Mouse (Mus musculus) cerebellum, postnatal 4 days (tissue): Measurements from ENCODE around the gene Ccn1.

Experiments used
- DNase-seq, 2 experiments: peaks; one replicate each; pipeline ENCODE4 v3.0.0; 2022; ENCODE audit warnings: low spot score in 2 of 2, mixed read lengths in 1 of 2

Gene Ccn1

DNA sequence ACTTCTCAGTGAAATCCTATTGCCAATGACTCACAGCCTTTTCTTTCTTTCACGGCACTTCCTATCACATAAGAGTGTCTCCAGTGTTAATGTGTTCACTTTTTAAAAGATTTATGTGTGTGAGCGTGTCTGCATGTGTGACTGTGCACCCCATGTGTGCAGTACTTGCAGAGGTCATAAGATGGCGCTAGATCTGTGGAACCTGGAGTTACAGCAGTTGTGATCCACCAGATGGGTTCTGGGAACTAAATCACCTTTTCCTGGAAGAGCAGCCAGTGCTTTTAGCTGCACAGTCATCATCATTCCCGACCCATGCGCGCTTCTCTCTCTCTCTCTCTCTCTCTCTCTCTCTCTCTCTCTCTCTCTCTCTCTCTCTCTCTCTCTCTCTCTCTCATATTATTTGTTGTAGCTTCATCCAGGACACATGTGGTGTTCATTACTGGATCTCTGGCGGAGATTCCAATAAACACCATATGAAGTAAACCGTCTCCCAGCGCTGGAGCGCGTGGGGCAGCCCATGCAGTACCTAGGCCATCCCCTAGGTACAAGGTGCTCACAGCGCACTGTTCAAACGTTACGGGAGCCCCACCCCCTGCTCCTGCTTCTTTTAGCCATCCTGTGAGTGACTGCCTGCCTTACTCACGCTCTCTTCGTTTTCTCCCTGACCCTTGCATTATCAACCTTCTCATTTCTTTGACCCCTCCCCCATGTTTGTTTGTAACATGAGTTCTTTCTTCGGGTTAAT is 30.0 kb downstream of the Ccn1 start:
- DNase-seq, result no peak

- no peak for DNase-seq
These were observed 31.5 kb downstream of the Ccn1 start for GRCm38 (mm10) chr3:145618299-145618698.

DNA sequence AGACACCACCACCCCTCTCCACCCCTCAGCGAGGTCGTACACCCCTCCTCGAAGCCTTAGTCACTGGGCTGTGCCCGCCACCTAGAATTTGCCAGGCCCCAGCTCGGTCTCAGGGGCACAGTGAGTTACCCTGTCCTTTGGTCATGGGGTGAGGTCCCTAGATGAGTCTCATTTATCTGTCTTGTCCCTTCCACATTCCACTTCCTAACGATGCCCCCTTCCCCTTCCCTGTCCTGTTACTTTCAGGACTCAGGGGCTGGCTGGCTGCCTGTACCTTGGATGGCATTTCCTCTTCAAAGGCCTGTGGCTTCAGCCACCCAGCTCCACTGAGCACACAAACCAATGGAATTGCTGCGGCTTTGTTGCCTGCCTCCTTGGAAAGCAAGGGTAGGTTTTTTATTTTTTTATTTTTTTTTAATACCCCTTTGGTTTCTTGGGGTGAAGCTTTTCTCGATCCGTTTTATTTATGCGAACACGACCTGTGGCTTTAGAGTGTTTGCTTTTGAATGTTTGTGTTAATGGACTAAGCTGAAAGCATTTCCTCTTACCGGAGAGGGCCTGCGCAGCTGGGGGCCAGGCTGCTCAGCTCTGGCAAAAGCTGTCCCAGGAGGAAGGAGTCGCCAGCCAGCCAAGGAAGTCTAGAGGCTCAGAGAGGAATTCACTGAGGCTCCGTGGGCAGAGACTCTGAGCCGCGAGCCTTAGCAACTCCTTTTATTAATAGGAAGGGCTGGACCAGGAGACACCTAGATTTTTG is 35.2 kb downstream of the Ccn1 start:
- DNase-seq, result peak in 1 of 2 experiments; percentile 13

DNA sequence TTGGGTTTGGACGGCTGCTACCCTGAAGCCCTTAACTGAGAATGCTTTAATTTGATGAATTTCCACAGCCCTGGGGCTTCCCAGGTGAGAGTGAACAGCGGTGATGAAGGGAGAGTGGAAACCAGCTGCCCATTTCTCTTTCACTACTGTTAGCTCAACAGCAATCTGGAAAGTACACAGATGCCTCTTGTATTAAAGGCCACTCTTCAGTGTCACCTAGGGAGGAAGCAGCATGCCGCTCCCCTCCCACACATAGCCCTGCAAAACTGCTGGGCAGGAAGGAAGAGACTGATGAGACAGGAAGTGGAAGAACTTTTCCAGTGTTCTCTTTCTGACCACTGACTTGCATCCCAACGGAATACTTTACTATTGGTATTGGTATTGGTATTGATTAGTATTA is 36.5 kb downstream of the Ccn1 start:
- no peak for DNase-seq

GRCm38 (mm10) chr3:145612662-145613061 is 37.1 kb downstream of the Ccn1 start:
- DNase-seq, result no peak

DNA sequence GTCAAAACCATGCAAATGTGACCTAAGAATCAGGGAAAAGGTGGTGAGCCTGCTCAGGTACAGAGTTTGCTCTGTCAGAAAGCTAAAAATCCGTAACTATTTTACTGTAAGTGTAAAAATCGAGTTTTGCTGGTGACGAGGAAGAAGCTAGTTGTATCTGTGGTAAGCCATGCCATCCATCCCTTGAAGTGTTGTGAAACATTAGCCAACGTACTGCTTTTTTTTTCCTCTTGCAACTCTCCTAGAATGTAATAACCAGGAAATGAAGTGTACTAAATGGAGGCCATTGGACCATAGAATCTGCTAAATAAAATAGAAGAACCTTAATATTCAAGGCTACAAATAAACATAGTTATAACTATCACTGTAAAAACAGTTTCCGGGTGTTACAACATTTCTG is 41.5 kb downstream of the Ccn1 start:
- DNase-seq, result no peak

- no peak for DNase-seq
These were observed 44.2 kb downstream of the Ccn1 start for GRCm38 (mm10) chr3:145605437-145606123.

DNA sequence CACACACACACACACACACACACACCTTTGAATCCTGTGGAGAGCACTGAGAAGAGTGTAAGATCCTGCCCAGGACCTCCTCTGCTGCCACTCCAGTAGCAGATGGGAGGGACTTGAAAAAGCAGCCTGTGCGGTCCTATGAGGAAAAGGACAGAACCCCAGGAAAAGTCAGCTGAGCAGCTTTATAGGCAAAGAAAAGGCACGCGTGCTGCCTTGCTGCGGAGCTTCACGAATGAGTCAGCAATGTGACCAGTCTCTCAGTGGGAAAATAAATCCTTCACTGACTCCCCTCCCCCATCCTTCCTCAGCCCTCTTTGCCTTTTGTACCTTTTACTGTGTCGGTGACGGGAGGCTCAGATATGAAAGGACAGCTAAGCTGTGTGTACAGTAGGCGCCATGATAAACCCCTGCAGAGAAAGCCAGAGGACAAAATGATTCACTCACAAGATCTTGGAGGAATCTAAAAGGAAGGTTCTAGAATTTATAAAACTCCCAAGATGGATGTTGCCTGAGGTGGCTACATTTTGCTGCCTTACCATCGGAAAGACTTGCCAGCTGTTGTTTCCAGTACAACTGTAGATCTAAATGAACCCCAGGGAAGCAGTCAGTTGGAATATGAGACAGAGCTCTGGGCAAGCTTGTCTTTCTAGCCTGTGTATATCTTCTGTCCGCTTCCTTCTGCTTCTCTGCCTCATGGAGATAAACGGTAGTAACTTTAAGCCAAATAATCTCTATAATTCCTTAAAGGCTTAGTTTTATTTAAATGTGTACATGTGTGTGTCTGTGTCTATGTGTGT is 47.2 kb downstream of the Ccn1 start:
- DNase-seq, result no peak

DNA sequence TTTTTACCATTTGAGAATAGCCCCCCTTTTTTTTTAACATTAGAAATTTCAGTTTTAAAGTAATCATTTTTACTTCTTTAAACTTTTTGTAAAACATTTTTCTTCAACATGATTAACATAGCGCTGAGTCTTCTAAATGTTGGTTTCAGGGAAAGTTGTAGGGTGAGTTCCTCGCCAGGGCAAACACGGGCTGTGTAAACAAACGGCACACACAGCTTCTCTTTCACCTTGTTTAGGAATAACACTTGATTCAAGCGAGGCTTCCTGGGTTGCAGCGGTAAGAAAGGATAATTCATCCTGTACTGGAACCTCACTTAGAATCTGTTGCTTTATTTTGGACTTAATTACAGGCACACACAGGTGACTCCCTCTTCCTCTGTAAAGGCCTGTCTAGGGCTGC is 48.4 kb downstream of the Ccn1 start:
- DNase-seq, result no peak

- no peak for DNase-seq
These were observed 49.0 kb downstream of the Ccn1 start for GRCm38 (mm10) chr3:145600801-145601200.

DNA sequence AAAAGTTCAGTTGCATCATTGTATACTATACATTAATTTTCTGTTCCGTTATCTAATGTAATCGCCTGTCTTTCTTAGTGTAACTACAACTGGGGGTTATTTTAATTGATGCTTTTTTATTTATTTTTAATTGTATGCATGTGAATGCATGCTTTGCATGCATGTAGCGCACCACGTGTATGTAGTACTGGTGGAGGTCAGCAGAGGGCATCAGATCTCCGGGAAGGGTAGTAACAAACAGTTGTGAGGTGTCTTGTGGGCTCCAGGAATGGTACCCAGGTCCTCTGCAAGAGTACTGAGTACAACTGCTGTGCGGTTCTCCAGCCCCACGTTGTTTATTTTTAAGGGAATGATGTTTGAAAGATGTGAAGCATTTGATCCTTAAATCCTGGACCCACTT is 50.7 kb downstream of the Ccn1 start:
- DNase-seq, result no peak
